Mouse (Mus musculus): ENCODE data around the gene Psph. TPM values are rescaled to one million over a fixed set of nuclear protein-coding genes. Genes with fewer than 3 reads are reported as not detected.
"Not testable (repeated sequence)": the region's sequence is repeated elsewhere in the genome, so short reads cannot be mapped to it uniquely, and the experiment has no call there.

Psph gene
- 42.2 and 42.3 TPM in 2 replicates for polyA plus RNA-seq (2014; fragmentation: Nextera tagmentation; extraction: Ambion mirVana)

- peak; percentile 100 for ATAC-seq (ENCODE audit: low FRiP score)
- peak within 1 kb of the TSS; percentile 89 for H3K9ac ChIP-seq (ENCODE audit: low read length)
- WGBS: under 1% methylated on average over 73 of the region's 73 CpGs
Observed at GRCm38 (mm10) chr5:129786818-129787790, at the start of gene Psph. TSS of gene Psph (minus strand) at chr5:129787449.

GRCm38 (mm10) chr5:129790591-129790990, 3.3 kb upstream of the Psph start:
- H3K27ac ChIP-seq (ENCODE audit: low read depth, low read length); H3K4me2 ChIP-seq; H3K4me3 ChIP-seq (ENCODE audit: low read depth, low read length); H3K4me1 ChIP-seq (ENCODE audit: control insufficient read depth, insufficient read depth, low read length); H3K9me3 ChIP-seq (ENCODE audit: control insufficient read depth, low read length); ATAC-seq (ENCODE audit: low FRiP score); H3K9ac ChIP-seq (ENCODE audit: low read length); H3K27me3 ChIP-seq (ENCODE audit: control insufficient read depth, insufficient read depth, low read length); DNase-seq (ENCODE audit: low spot score, missing footprints): not testable (repeated sequence)
- 95% methylated on average over 7 of the region's 8 CpGs for WGBS
- peaks cover 27% of the 10 kb centered on the region for H3K36me3 ChIP-seq (ENCODE audit: control insufficient read depth, insufficient read depth, low read length)

More at GRCm38 (mm10) chr5:129786818-129787790, at the start of gene Psph:
- peak; percentile 100 for DNase-seq (ENCODE audit: low spot score, missing footprints)
- no peaks in the 10 kb centered on the region for H3K9me3 ChIP-seq (ENCODE audit: control insufficient read depth, low read length)
- H3K4me3 ChIP-seq (ENCODE audit: low read depth, low read length): peak within 1 kb of the TSS; percentile 74
- H3K4me2 ChIP-seq: peak within 1 kb of the TSS; percentile 55
- H3K27me3 ChIP-seq (ENCODE audit: control insufficient read depth, insufficient read depth, low read length): no peaks in the 10 kb centered on the region
- H3K4me1 ChIP-seq (ENCODE audit: control insufficient read depth, insufficient read depth, low read length): peaks cover 7% of the 10 kb centered on the region; the same call in 1 of the 2 replicates
- H3K36me3 ChIP-seq (ENCODE audit: control insufficient read depth, insufficient read depth, low read length): peaks cover 15% of the 10 kb centered on the region
- peak within 1 kb of the TSS; percentile 97 for H3K27ac ChIP-seq (ENCODE audit: low read depth, low read length)

GRCm38 (mm10) chr5:129787818-129788593, 757 bp upstream of the Psph start:
- Histone ChIP-seq H3K27me3 (ENCODE audit: control insufficient read depth, insufficient read depth, low read length) (no peaks in the 10 kb centered on the region), H3K27ac (ENCODE audit: low read depth, low read length) (no peak overlapping the region), H3K36me3 (ENCODE audit: control insufficient read depth, insufficient read depth, low read length) (peaks cover 21% of the 10 kb centered on the region), H3K4me2 (peak overlapping the region; percentile 49), H3K9ac (ENCODE audit: low read length) (peak overlapping the region; percentile 89), H3K4me3 (ENCODE audit: low read depth, low read length) (peak overlapping the region; percentile 74), H3K4me1 (ENCODE audit: control insufficient read depth, insufficient read depth, low read length) (peaks cover 7% of the 10 kb centered on the region; the same call in 1 of the 2 replicates), H3K9me3 (ENCODE audit: control insufficient read depth, low read length) (no peaks in the 10 kb centered on the region)
- no peak for ATAC-seq (ENCODE audit: low FRiP score)
- WGBS: 15% methylated on average over 11 of the region's 11 CpGs
- DNase-seq (ENCODE audit: low spot score, missing footprints): peak; percentile 86

GRCm38 (mm10) chr5:129786161-129786560, 1.1 kb downstream of the Psph start:
- Histone ChIP-seq H3K4me2 (peak overlapping the region; percentile 55), H3K9ac (ENCODE audit: low read length) (peak overlapping the region; percentile 89), H3K4me1 (ENCODE audit: control insufficient read depth, insufficient read depth, low read length) (peaks cover 7% of the 10 kb centered on the region; the same call in 1 of the 2 replicates), H3K9me3 (ENCODE audit: control insufficient read depth, low read length) (no peaks in the 10 kb centered on the region), H3K36me3 (ENCODE audit: control insufficient read depth, insufficient read depth, low read length) (peaks cover 15% of the 10 kb centered on the region), H3K27me3 (ENCODE audit: control insufficient read depth, insufficient read depth, low read length) (no peaks in the 10 kb centered on the region), H3K4me3 (ENCODE audit: low read depth, low read length) (peak overlapping the region; percentile 74), H3K27ac (ENCODE audit: low read depth, low read length) (peak overlapping the region; percentile 97)
- ATAC-seq (ENCODE audit: low FRiP score) (no peak), DNase-seq (ENCODE audit: low spot score, missing footprints) (no peak)
- WGBS: 82% methylated on average over 6 of the region's 6 CpGs

GRCm38 (mm10) chr5:129785235-129785870, 1.9 kb downstream of the Psph start:
- Histone ChIP-seq H3K27ac (ENCODE audit: low read depth, low read length) (no peak overlapping the region), H3K27me3 (ENCODE audit: control insufficient read depth, insufficient read depth, low read length) (no peaks in the 10 kb centered on the region), H3K4me3 (ENCODE audit: low read depth, low read length) (no peak overlapping the region), H3K9me3 (ENCODE audit: control insufficient read depth, low read length) (no peaks in the 10 kb centered on the region), H3K4me1 (ENCODE audit: control insufficient read depth, insufficient read depth, low read length) (peaks cover 7% of the 10 kb centered on the region; the same call in 1 of the 2 replicates), H3K36me3 (ENCODE audit: control insufficient read depth, insufficient read depth, low read length) (peaks cover 12% of the 10 kb centered on the region), H3K9ac (ENCODE audit: low read length) (no peak overlapping the region), H3K4me2 (no peak overlapping the region)
- 89% methylated on average over 5 of the region's 5 CpGs for WGBS
- ATAC-seq (ENCODE audit: low FRiP score) (no peak), DNase-seq (ENCODE audit: low spot score, missing footprints) (no peak)

GRCm38 (mm10) chr5:129782211-129782610, 5.0 kb downstream of the Psph start:
- H3K27me3 ChIP-seq (ENCODE audit: control insufficient read depth, insufficient read depth, low read length): no peaks in the 10 kb centered on the region
- H3K4me1 ChIP-seq (ENCODE audit: control insufficient read depth, insufficient read depth, low read length): peaks cover 6% of the 10 kb centered on the region
- 43% methylated on average over 3 of the region's 3 CpGs for WGBS
- DNase-seq (ENCODE audit: low spot score, missing footprints): no peak
- H3K4me2 ChIP-seq: no peak overlapping the region
- no peak overlapping the region for H3K27ac ChIP-seq (ENCODE audit: low read depth, low read length)
- no peaks in the 10 kb centered on the region for H3K36me3 ChIP-seq (ENCODE audit: control insufficient read depth, insufficient read depth, low read length)
- no peak overlapping the region for H3K9ac ChIP-seq (ENCODE audit: low read length)
- no peak overlapping the region for H3K4me3 ChIP-seq (ENCODE audit: low read depth, low read length)
- H3K9me3 ChIP-seq (ENCODE audit: control insufficient read depth, low read length): no peaks in the 10 kb centered on the region
- no peak for ATAC-seq (ENCODE audit: low FRiP score)

GRCm38 (mm10) chr5:129780131-129780530, 7.1 kb downstream of the Psph start:
- no peaks in the 10 kb centered on the region for H3K36me3 ChIP-seq (ENCODE audit: control insufficient read depth, insufficient read depth, low read length)
- H3K27me3 ChIP-seq (ENCODE audit: control insufficient read depth, insufficient read depth, low read length): no peaks in the 10 kb centered on the region
- H3K4me1 ChIP-seq (ENCODE audit: control insufficient read depth, insufficient read depth, low read length): peaks cover 6% of the 10 kb centered on the region
- ATAC-seq (ENCODE audit: low FRiP score) (no peak), DNase-seq (ENCODE audit: low spot score, missing footprints) (no peak)
- no peak overlapping the region for H3K4me3 ChIP-seq (ENCODE audit: low read depth, low read length)
- H3K27ac ChIP-seq (ENCODE audit: low read depth, low read length): no peak overlapping the region
- H3K4me2 ChIP-seq: no peak overlapping the region
- H3K9me3 ChIP-seq (ENCODE audit: control insufficient read depth, low read length): no peaks in the 10 kb centered on the region
- H3K9ac ChIP-seq (ENCODE audit: low read length): no peak overlapping the region
- WGBS: 83% methylated on average over 3 of the region's 3 CpGs

- 1% methylated on average over 32 of the region's 32 CpGs for WGBS
- Histone ChIP-seq H3K27ac (ENCODE audit: low read depth, low read length) (no peak overlapping the region), H3K4me2 (peak overlapping the region; percentile 49), H3K4me1 (ENCODE audit: control insufficient read depth, insufficient read depth, low read length) (peaks cover 6% of the 10 kb centered on the region), H3K36me3 (ENCODE audit: control insufficient read depth, insufficient read depth, low read length) (no peaks in the 10 kb centered on the region), H3K9ac (ENCODE audit: low read length) (peak overlapping the region; percentile 65), H3K9me3 (ENCODE audit: control insufficient read depth, low read length) (no peaks in the 10 kb centered on the region), H3K4me3 (ENCODE audit: low read depth, low read length) (peak overlapping the region; percentile 37), H3K27me3 (ENCODE audit: control insufficient read depth, insufficient read depth, low read length) (no peaks in the 10 kb centered on the region)
- peak; percentile 96 for DNase-seq (ENCODE audit: low spot score, missing footprints)
- peak; percentile 82 for ATAC-seq (ENCODE audit: low FRiP score)
Observed at GRCm38 (mm10) chr5:129778996-129779716, 8.1 kb downstream of the Psph start.
